In the genomic region with DNA sequence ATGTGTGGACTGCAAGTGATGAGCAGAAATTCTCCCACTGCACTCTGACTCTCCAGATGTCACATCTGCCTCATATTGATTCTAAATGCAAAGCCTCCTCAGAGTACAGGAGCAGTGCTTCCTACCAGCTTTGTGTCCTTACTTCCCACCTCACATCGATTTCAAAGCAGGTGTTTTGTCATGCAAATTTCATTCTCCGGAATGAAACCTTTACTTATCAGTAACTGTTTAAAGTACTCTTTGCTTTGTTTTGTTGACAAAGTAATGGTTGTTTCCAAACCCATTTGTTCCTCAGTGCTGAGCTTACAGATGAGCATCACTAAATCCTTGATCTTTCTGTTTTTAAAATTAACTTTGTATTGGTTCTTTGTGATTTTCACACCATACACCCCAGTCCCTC, we compare ENCODE assay signal across 38 mouse cellular contexts. TPM values are rescaled to one million over a fixed set of nuclear protein-coding genes. Genes with fewer than 3 reads are reported as not detected.
"Had no signal": no experiment of that assay in that cellular context is flagged by ENCODE, and none has a peak within 500 bp of the region (broad histone marks: within the 10 kb centered on the region; RNA-seq: fewer than 3 reads in every experiment).

No protein-coding gene starts in this region.

- H3K36me3 ChIP-seq: embryonic facial prominence, embryonic 10.5 days; embryonic facial prominence, embryonic 12.5 days; embryonic facial prominence, embryonic 13.5 days; embryonic facial prominence, embryonic 15.5 days; forebrain, embryonic 10.5 days; forebrain, embryonic 12.5 days; forebrain, embryonic 15.5 days; heart, embryonic 10.5 days; heart, embryonic 12.5 days had no signal

- H3K4me3 ChIP-seq: embryonic facial prominence, embryonic 10.5 days; embryonic facial prominence, embryonic 12.5 days; embryonic facial prominence, embryonic 13.5 days; embryonic facial prominence, embryonic 15.5 days; erythroblast, embryonic 14.5 days; forebrain, embryonic 10.5 days; forebrain, embryonic 12.5 days; forebrain, embryonic 13.5 days; forebrain, embryonic 15.5 days; gastrocnemius, adult 2 months; heart, adult 2 months; heart, embryonic 10.5 days; heart, embryonic 12.5 days had no signal

- ATAC-seq: forebrain, embryonic 13.5 days; forebrain, embryonic 14.5 days; forebrain, embryonic 15.5 days; forebrain, postnatal 0 days had no signal

- H3K4me1 ChIP-seq: embryonic facial prominence, embryonic 10.5 days; embryonic facial prominence, embryonic 12.5 days; embryonic facial prominence, embryonic 13.5 days; embryonic facial prominence, embryonic 15.5 days; forebrain, embryonic 10.5 days; forebrain, embryonic 12.5 days; forebrain, embryonic 13.5 days; forebrain, embryonic 15.5 days; heart, embryonic 10.5 days; heart, embryonic 12.5 days had no signal

- H3K9ac ChIP-seq: embryonic facial prominence, embryonic 12.5 days; embryonic facial prominence, embryonic 13.5 days; embryonic facial prominence, embryonic 15.5 days; forebrain, embryonic 12.5 days; forebrain, embryonic 13.5 days; forebrain, embryonic 15.5 days; forebrain, postnatal 0 days; heart, embryonic 12.5 days had no signal

- H3K27me3 ChIP-seq: embryonic facial prominence, embryonic 12.5 days; embryonic facial prominence, embryonic 13.5 days; embryonic facial prominence, embryonic 15.5 days; forebrain, embryonic 12.5 days; forebrain, embryonic 13.5 days; forebrain, embryonic 15.5 days; heart, embryonic 12.5 days had no signal

- H3K4me2 ChIP-seq: embryonic facial prominence, embryonic 12.5 days; embryonic facial prominence, embryonic 13.5 days; embryonic facial prominence, embryonic 15.5 days; forebrain, embryonic 12.5 days; forebrain, embryonic 13.5 days; forebrain, embryonic 15.5 days; heart, embryonic 11.5 days; heart, embryonic 12.5 days had no signal

- DNase-seq: cerebellum, adult 9-11 months; cerebellum, postnatal 10 days; cerebellum, postnatal 14 days; cerebellum, postnatal 25 days; cerebellum, postnatal 36 days; embryo, embryonic 11 days; forebrain, postnatal 0 days; gastrocnemius, adult 2 months; gastrocnemius, postnatal 10 days; gastrocnemius, postnatal 14 days; heart, adult 11 months; heart, adult 18-20 months; heart, adult 2 months had no signal

- H3K9me3 ChIP-seq: embryonic facial prominence, embryonic 10.5 days; embryonic facial prominence, embryonic 12.5 days; embryonic facial prominence, embryonic 13.5 days; embryonic facial prominence, embryonic 15.5 days; forebrain, embryonic 10.5 days; forebrain, embryonic 12.5 days; forebrain, embryonic 13.5 days; forebrain, embryonic 15.5 days; heart, embryonic 10.5 days; heart, embryonic 12.5 days had no signal

- H3K27ac ChIP-seq: embryonic facial prominence, embryonic 10.5 days; embryonic facial prominence, embryonic 12.5 days; embryonic facial prominence, embryonic 13.5 days; embryonic facial prominence, embryonic 15.5 days; forebrain, embryonic 10.5 days; forebrain, embryonic 12.5 days; forebrain, embryonic 13.5 days; forebrain, embryonic 15.5 days; gastrocnemius, adult 2 months; heart, adult 2 months; heart, embryonic 10.5 days had no signal

RNA-seq across cellular contexts. Expression of gene Vmn2r19, which starts 24.4 kb away (rescaled TPM):
- total RNA-seq: common myeloid progenitor, adult 5-6 weeks; forebrain, postnatal 0 days; gastrocnemius, adult 18-20 months; gastrocnemius, adult 2 months; gastrocnemius, adult 8-10 months; gastrocnemius, postnatal 10 days; gastrocnemius, postnatal 14 days; gastrocnemius, postnatal 4 days; granulocyte monocyte progenitor cell, adult 5-6 weeks; heart, adult 18-20 months; heart, adult 2 months; heart, adult 8-10 months had no signal
- polyA plus RNA-seq: cortical plate, adult 2 months; embryonic facial prominence, embryonic 10.5 days; embryonic facial prominence, embryonic 11.5 days; embryonic facial prominence, embryonic 12.5 days; embryonic facial prominence, embryonic 13.5 days; embryonic facial prominence, embryonic 14.5 days; embryonic facial prominence, embryonic 15.5 days; erythroblast, embryonic 14.5 days; forebrain, embryonic 10.5 days; forebrain, embryonic 11.5 days; forebrain, embryonic 12.5 days; forebrain, embryonic 13.5 days; forebrain, embryonic 14.5 days; forebrain, embryonic 15.5 days; forebrain, postnatal 0 days; frontal cortex, adult 2 months; gonadal fat pad, adult 2 months; heart, adult 2 months; heart, embryonic 10.5 days; heart, embryonic 11.5 days; heart, embryonic 12.5 days had no signal

RNA-seq across cellular contexts. Expression of gene Clec4e, which starts 42.8 kb away (rescaled TPM):
- total RNA-seq: forebrain, postnatal 0 days; gastrocnemius, adult 18-20 months; gastrocnemius, adult 2 months; gastrocnemius, adult 8-10 months; gastrocnemius, postnatal 14 days had no signal
- polyA plus RNA-seq: cortical plate, adult 2 months; embryonic facial prominence, embryonic 10.5 days; embryonic facial prominence, embryonic 11.5 days; embryonic facial prominence, embryonic 12.5 days; embryonic facial prominence, embryonic 13.5 days; embryonic facial prominence, embryonic 15.5 days; erythroblast, embryonic 14.5 days; forebrain, embryonic 10.5 days; forebrain, embryonic 11.5 days; forebrain, embryonic 12.5 days; forebrain, embryonic 13.5 days; forebrain, embryonic 14.5 days; forebrain, embryonic 15.5 days; forebrain, postnatal 0 days; frontal cortex, adult 2 months; heart, embryonic 11.5 days had no signal
